Mouse (Mus musculus): ENCODE measurements around the gene Arsa.

Arsa gene

GRCm38 (mm10) chr15:89477091-89477491 is at the start of gene Arsa:
Gene Arsa, minus strand, starts transcription at chr15:89477425.
- no peak for DNase-seq (ENCODE audit: low spot score in 2 of 2)

DNA sequence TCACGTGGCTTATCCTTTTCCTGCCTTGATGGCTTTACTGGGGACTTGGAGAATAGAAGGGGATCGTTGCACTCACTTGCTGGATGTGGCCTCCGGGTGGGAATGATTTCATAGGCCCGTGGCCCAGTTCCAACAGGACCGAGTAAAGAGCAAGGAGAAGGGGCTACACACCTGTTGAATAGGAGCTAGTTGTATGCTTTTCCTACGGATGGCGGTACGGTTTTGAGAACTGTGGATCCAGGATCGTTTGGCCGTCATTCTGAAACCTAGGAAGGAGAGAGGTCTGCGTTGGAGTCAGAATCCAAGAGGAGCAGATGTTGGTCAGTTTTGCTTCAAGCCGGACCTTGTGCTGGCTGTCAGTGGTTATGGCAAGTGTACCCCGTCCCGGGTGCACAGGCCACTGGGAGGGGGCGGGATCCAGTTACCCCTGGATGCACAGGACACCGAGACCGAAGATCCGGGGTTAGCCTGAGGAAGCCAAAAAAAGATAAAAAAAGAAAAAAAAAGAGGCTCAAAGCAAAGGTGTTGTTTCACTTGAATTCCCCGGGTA is 49.6 kb upstream of the Arsa start:
- DNase-seq (ENCODE audit: low spot score in 2 of 2), result no peak

DNA sequence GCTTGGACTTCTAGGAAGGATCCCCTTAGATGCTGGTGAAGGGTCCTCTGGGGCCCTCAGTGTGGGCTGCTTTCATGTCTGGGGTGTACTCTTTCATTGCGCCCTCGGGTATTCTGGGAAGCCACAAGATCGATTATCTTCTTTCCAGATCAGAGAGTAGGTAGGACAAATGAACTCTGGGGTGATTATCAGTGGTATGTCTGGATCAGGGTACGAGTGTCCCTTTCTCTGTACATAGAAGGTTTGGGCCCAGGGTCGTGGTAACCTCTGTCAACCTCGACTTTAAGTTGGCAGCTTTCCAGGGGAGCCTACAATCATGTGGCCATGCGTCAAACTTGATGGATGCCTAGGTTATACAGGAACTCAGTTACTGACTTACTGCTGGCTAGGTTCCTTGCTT is 48.7 kb upstream of the Arsa start:
- DNase-seq (ENCODE audit: low spot score in 2 of 2), result no peak

DNA sequence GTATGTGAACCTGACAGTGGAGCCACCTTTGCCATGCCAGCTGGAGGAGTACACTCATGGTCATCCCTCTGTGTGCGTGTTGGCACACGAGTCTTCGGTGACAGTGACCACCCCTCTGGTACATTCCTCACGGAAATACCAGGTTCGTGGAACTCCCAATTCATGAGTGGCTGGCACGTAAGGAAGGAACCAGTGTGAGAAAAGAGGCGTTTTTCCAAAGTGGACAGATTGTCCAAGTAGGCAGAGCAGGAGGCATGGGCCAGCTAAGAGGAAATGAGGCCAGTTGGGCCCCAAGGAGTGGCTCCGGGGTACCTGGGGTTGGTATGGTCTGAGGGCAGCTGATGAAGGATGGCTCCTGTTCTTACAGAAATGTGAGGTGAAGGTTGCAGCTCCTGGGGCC is 48.2 kb upstream of the Arsa start:
- DNase-seq (ENCODE audit: low spot score in 2 of 2), result no peak

- no peak for DNase-seq (ENCODE audit: low spot score in 2 of 2)
Observed at GRCm38 (mm10) chr15:89524611-89525415, 47.6 kb upstream of the Arsa start.

GRCm38 (mm10) chr15:89524001-89524571 is 46.9 kb upstream of the Arsa start:
- no peak for DNase-seq (ENCODE audit: low spot score in 2 of 2)

DNA sequence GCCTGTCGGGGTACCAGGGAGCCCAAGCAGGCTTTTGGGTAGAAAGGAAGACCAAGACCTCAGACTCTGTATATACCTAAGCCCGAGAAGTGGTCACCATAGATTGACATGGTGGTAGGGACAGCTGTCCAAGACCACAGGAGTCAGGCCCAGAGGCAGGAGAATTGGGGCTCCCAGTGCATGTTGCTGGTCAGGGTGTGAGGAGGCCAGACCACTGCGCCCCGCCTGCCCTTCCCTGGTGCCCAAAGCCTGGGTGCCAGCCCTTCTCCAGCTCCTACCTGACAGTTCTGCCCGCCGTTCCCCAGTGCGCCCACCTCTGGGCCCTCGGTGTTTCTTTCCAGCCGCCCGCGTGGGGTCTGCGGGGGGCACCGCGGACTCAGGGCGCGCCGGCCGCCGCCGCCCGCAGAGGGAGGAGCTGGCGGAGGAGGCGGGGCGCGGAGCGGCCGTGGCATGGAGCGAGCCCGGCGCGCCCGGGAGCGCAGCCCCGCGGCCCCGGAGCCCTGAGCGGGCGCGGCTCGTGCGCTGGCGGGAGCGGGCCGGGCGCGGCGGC is 46.1 kb upstream of the Arsa start:
- no peak for DNase-seq (ENCODE audit: low spot score in 2 of 2)

- no peak for DNase-seq (ENCODE audit: low spot score in 2 of 2)
Observed at GRCm38 (mm10) chr15:89522566-89523282, 45.5 kb upstream of the Arsa start.

DNA sequence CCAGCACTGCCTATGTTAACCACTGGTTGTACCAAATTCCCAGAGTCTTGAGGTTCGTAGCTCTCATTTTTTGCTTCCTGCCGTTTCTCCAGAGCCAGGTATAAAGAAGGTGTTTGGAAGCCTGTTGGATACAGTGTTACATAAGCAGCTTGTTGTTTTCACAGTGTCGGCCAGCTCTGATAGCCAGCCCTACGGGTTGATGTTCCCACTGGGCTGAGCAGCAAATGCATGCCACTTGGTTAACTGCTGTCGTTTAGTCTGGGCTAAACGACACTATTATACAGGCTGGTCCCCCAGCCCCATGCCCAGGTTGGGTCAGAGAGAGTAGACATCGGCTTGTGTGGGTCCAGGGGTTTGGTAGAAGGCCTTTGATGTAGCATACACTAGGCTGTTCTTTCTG is 44.7 kb upstream of the Arsa start:
- no peak for DNase-seq (ENCODE audit: low spot score in 2 of 2)

DNA sequence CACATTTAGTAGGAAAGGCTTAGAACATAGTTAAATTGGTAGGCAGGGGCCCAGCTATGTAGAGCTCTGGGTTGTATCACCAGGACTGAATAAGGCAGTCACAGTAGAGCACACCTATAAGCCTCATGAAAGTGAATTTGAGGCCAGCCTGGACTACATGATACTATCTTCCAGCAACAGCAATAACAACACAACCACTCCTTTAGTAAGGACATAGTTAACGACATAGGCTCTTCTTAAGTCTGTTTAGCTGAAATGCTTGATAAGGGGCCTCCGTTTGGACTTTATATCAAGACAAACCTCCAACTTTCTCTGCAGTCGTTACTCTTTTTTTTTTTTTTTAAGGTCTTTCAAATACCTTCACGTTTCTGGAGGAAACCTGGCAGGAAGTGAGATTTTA is 35.5 kb upstream of the Arsa start:
- no peak for DNase-seq (ENCODE audit: low spot score in 2 of 2)

GRCm38 (mm10) chr15:89507751-89508150 is 30.5 kb upstream of the Arsa start:
- no peak for DNase-seq (ENCODE audit: low spot score in 2 of 2)

DNA sequence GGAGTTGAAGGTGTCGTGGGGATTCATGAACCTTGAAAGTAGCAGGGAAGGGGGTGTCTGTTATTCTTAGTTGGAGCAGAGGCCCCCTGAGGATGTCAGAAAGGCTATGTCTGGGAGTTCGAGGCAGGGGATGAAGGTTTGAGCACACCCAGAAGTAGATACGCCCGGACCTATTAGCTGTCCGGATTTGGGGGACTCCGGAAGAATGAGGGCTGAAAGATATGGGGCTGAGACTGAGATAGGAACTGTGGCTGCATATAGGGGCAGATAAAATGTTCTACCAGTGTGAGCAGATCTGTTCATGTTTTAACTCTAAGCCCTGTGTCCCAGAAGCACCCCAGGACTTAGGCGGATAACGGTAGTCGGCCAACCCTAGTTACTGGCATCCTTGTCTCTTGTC is 27.6 kb upstream of the Arsa start:
- no peak for DNase-seq (ENCODE audit: low spot score in 2 of 2)

DNA sequence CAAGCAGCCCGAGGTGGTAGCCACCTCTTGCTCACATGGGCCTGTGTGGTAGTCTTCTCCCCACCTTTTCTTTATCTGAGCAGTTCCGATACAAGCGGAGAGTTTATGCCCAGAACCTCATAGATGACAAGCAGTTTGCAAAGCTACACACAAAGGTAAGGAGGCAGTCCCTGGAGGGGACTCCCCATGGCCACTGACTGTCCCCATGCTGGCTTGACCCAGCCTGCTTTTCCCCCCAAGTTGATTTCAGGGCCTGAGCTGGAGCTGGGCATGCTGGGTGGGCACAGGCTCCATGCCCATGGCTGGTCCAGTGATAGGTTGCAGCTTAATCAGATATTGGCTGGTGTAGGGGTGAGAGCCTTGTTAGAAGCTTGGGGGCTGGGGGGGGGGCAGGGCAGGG is 24.1 kb upstream of the Arsa start:
- DNase-seq (ENCODE audit: low spot score in 2 of 2), result no peak

DNA sequence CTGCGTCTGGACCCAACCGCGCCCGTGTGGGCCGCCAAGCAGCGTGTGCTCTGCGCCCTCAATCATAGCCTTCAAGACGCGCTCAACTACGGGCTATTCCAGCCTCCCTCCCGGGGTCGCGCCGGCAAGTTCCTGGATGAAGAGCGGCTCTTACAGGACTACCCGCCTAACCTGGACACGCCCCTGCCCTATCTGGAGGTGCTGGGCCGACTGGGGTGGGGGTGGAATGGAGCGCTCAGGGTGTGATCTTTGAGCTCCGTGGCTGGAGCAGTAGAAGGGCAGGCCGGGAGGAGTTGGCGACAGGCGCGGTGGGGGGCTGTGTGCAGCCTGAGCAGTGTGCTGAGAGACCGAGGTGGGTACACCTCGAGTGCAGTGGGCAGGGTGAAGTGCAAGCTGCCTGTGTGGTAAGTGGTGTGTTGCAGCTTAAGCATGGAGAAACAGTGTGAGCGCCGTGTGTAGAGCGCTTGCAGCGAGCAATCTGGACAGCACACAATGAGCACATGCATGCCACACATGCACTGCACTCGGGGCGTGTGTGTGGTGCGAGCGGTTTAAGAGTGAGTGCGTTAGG is 23.1 kb upstream of the Arsa start:
- no peak for DNase-seq (ENCODE audit: low spot score in 2 of 2)

- peak in 1 of 2 experiments; percentile 34 for DNase-seq (ENCODE audit: low spot score in 2 of 2)
Observed at GRCm38 (mm10) chr15:89499784-89500220, 22.6 kb upstream of the Arsa start.

- DNase-seq (ENCODE audit: low spot score in 2 of 2), result no peak
Observed at GRCm38 (mm10) chr15:89498961-89499688, 21.9 kb upstream of the Arsa start, which contains the start of gene Shank3. Gene Shank3, plus strand, starts transcription at chr15:89499623.

DNA sequence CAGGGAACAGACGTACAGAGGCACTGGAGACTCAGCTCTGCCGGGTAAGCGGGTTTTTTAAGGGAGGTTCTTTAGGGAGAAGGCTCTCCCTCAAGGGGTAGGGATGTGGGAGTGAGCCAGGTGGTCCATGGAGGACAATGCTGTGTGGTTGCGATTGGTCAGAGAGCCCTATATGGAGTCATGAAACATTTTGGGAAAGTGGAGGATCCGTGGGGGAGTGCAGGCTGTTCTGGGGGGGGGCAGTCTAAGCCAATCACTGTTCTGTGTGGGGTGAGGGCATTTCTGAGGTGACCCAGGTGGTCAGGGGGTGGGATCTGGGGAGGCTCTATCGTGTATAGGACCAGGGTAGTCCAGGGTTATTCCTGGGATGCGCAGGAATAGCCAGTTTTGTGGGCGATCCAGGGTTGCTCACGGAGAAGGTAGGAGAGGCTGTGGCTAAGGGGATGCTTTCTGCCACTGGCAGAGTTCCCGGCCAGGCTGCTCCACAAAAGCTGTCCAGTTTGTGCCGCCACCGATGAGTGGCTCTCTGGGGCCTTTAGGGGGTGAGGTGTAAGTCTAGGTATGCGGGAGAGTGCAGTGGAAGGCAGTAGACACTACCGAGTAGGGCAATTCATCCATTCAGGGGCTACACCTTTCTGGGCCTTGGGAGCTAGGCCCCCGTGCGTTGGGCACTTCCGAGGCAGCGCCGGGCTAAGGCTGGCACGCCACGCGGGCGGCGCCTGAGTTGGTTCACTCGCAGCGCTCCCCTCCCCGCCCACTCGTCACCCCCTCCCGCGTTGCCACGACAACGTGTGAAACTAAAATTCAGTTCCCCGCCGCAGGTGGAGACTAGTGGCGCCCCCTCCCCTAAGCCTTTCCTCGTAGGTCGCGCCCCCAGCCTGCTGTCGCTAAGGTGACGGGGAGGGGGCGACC is 21.1 kb upstream of the Arsa start:
- DNase-seq (ENCODE audit: low spot score in 2 of 2), result peak; percentile 80 to 88

GRCm38 (mm10) chr15:89497391-89498048 is 20.3 kb upstream of the Arsa start:
- peak in 1 of 2 experiments; percentile 37 for DNase-seq (ENCODE audit: low spot score in 2 of 2)

DNA sequence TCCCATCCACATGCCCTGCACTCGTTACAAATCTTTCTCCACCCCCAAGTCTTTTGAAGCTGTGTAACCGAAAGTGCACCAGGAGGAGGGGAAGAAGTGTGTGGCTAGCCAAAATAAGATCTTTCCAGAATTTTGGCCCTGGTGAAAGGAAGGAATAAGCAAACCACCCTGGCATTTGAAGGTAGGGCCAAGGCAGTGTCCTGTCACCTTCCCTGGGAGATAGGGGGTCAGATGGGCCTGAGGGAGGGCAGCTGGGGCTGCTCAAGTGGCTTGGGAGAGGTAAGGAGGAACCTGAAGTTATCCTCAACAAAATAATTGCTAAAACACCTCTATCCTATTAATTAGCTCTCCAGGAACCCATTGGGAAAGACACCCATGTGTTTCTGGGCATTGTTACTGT is 19.6 kb upstream of the Arsa start:
- DNase-seq (ENCODE audit: low spot score in 2 of 2), result no peak
